Mouse (Mus musculus): Measurements from ENCODE around the gene Thsd7b.

DNA sequence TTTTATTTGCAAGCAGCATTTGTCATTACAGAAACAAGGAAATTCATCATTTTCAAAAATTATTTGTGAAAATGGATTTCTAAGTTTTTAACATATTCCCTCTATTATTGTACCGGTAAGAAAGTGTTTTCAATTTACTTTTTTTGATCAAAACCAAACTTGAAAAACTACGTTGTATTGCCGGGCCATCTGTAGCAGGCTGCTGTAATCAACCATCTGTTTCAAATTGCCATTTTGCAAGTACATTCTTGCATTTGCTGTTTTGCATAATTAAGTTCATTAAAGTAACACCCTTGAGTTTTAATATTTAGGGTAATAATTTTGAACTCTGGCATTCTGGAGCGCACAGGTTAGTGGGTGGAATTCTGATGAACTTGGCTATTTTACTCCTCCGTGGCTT is 246.6 kb downstream of the Thsd7b start:
- no peak for TF ChIP-seq GATA1 (IDR thresholded peaks at IDR 0.05; ENCODE audit: borderline replicate concordance, low read length)
- no peak for TF ChIP-seq FLI1 (IDR thresholded peaks at IDR 0.05; ENCODE audit: low read length)
